Mouse (Mus musculus): Measurements from ENCODE around the gene Atp6v0e. TPM values are rescaled to one million over a fixed set of nuclear protein-coding genes. Genes with fewer than 3 reads are reported as not detected.

Atp6v0e gene
- 192 and 214 TPM in 2 replicates for polyA plus RNA-seq (2014; fragmentation: Nextera tagmentation; extraction: Ambion mirVana)

- Histone ChIP-seq H3K36me3 (ENCODE audit: control insufficient read depth, insufficient read depth, low read length) (no peaks in the 10 kb centered on the region), H3K4me1 (ENCODE audit: control insufficient read depth, insufficient read depth, low read length) (peaks cover 5% of the 10 kb centered on the region), H3K9me3 (ENCODE audit: control insufficient read depth, low read length) (no peaks in the 10 kb centered on the region), H3K27ac (ENCODE audit: low read depth, low read length) (no peak within 1 kb of the TSS), H3K27me3 (ENCODE audit: control insufficient read depth, insufficient read depth, low read length) (no peaks in the 10 kb centered on the region; the same call in 1 of the 2 replicates), H3K4me2 (replicated peaks; ENCODE audit: low read depth, low read length) (peak within 1 kb of the TSS; percentile 74), H3K9ac (ENCODE audit: low read depth, low read length) (peak within 1 kb of the TSS; percentile 68), H3K4me3 (ENCODE audit: low read length) (peak within 1 kb of the TSS; percentile 61)
- WGBS, result 2% methylated on average over 28 of the region's 28 CpGs
- peak; percentile 90 for ATAC-seq (ENCODE audit: low FRiP score, low TSS enrichment)
Observed at GRCm38 (mm10) chr17:26662978-26663683, at the start of gene Atp6v0e. TSS of gene Atp6v0e (plus strand) at chr17:26663231.

GRCm38 (mm10) chr17:26614286-26614685 is 48.7 kb upstream of the Atp6v0e start:
- Histone ChIP-seq H3K27me3 (ENCODE audit: control insufficient read depth, insufficient read depth, low read length) (no peaks in the 10 kb centered on the region), H3K4me3 (ENCODE audit: low read length) (no peak overlapping the region), H3K27ac (ENCODE audit: low read depth, low read length) (no peak overlapping the region), H3K36me3 (ENCODE audit: control insufficient read depth, insufficient read depth, low read length) (peaks cover 61% of the 10 kb centered on the region), H3K9me3 (ENCODE audit: control insufficient read depth, low read length) (no peaks in the 10 kb centered on the region), H3K4me2 (replicated peaks; ENCODE audit: low read depth, low read length) (no peak overlapping the region), H3K9ac (ENCODE audit: low read depth, low read length) (no peak overlapping the region), H3K4me1 (ENCODE audit: control insufficient read depth, insufficient read depth, low read length) (no peaks in the 10 kb centered on the region)
- 82% methylated on average over 6 of the region's 6 CpGs for WGBS
- ATAC-seq (ENCODE audit: low FRiP score, low TSS enrichment), result no peak

- no peak overlapping the region for H3K4me3 ChIP-seq (ENCODE audit: low read length)
- H3K36me3 ChIP-seq (ENCODE audit: control insufficient read depth, insufficient read depth, low read length), result peaks cover 61% of the 10 kb centered on the region
- no peak overlapping the region for H3K9ac ChIP-seq (ENCODE audit: low read depth, low read length)
- H3K4me1 ChIP-seq (ENCODE audit: control insufficient read depth, insufficient read depth, low read length), result no peaks in the 10 kb centered on the region
- ATAC-seq (ENCODE audit: low FRiP score, low TSS enrichment), result no peak
- no peak overlapping the region for H3K4me2 ChIP-seq (replicated peaks; ENCODE audit: low read depth, low read length)
- WGBS, result 88% methylated on average over 9 of the region's 9 CpGs
- H3K9me3 ChIP-seq (ENCODE audit: control insufficient read depth, low read length), result no peaks in the 10 kb centered on the region
- no peak overlapping the region for H3K27ac ChIP-seq (ENCODE audit: low read depth, low read length)
- no peaks in the 10 kb centered on the region for H3K27me3 ChIP-seq (ENCODE audit: control insufficient read depth, insufficient read depth, low read length)
Observed at GRCm38 (mm10) chr17:26614708-26615486, 48.1 kb upstream of the Atp6v0e start.

- no peak overlapping the region for H3K9ac ChIP-seq (ENCODE audit: low read depth, low read length)
- WGBS, result 93% methylated on average over 2 of the region's 2 CpGs
- H3K9me3 ChIP-seq (ENCODE audit: control insufficient read depth, low read length), result no peaks in the 10 kb centered on the region
- no peak overlapping the region for H3K27ac ChIP-seq (ENCODE audit: low read depth, low read length)
- no peak overlapping the region for H3K4me2 ChIP-seq (replicated peaks; ENCODE audit: low read depth, low read length)
- 0 out of 2 replicates have a peak, but pooled peaks have one; percentile 57 for ATAC-seq (ENCODE audit: low FRiP score, low TSS enrichment)
- peaks cover 52% of the 10 kb centered on the region for H3K36me3 ChIP-seq (ENCODE audit: control insufficient read depth, insufficient read depth, low read length)
- no peaks in the 10 kb centered on the region for H3K27me3 ChIP-seq (ENCODE audit: control insufficient read depth, insufficient read depth, low read length)
- no peak overlapping the region for H3K4me3 ChIP-seq (ENCODE audit: low read length)
- H3K4me1 ChIP-seq (ENCODE audit: control insufficient read depth, insufficient read depth, low read length), result no peaks in the 10 kb centered on the region
Observed at GRCm38 (mm10) chr17:26616696-26617095, 46.3 kb upstream of the Atp6v0e start.

- Histone ChIP-seq H3K27me3 (ENCODE audit: control insufficient read depth, insufficient read depth, low read length) (no peaks in the 10 kb centered on the region), H3K9me3 (ENCODE audit: control insufficient read depth, low read length) (no peaks in the 10 kb centered on the region), H3K36me3 (ENCODE audit: control insufficient read depth, insufficient read depth, low read length) (peaks cover 52% of the 10 kb centered on the region), H3K4me3 (ENCODE audit: low read length) (no peak overlapping the region), H3K4me2 (replicated peaks; ENCODE audit: low read depth, low read length) (no peak overlapping the region), H3K9ac (ENCODE audit: low read depth, low read length) (no peak overlapping the region), H3K4me1 (ENCODE audit: control insufficient read depth, insufficient read depth, low read length) (no peaks in the 10 kb centered on the region), H3K27ac (ENCODE audit: low read depth, low read length) (no peak overlapping the region)
- no peak for ATAC-seq (ENCODE audit: low FRiP score, low TSS enrichment)
- WGBS, result 83% methylated on average over 5 of the region's 5 CpGs
Observed at GRCm38 (mm10) chr17:26618498-26618897, 44.5 kb upstream of the Atp6v0e start.

- H3K4me1 ChIP-seq (ENCODE audit: control insufficient read depth, insufficient read depth, low read length), result no peaks in the 10 kb centered on the region
- H3K9me3 ChIP-seq (ENCODE audit: control insufficient read depth, low read length), result no peaks in the 10 kb centered on the region
- no peak overlapping the region for H3K4me3 ChIP-seq (ENCODE audit: low read length)
- H3K36me3 ChIP-seq (ENCODE audit: control insufficient read depth, insufficient read depth, low read length), result peaks cover 50% of the 10 kb centered on the region
- no peaks in the 10 kb centered on the region for H3K27me3 ChIP-seq (ENCODE audit: control insufficient read depth, insufficient read depth, low read length)
- WGBS, result 89% methylated on average over 6 of the region's 6 CpGs
- no peak overlapping the region for H3K4me2 ChIP-seq (replicated peaks; ENCODE audit: low read depth, low read length)
- no peak for ATAC-seq (ENCODE audit: low FRiP score, low TSS enrichment)
- no peak overlapping the region for H3K9ac ChIP-seq (ENCODE audit: low read depth, low read length)
- H3K27ac ChIP-seq (ENCODE audit: low read depth, low read length), result no peak overlapping the region
Observed at GRCm38 (mm10) chr17:26619577-26619976, 43.5 kb upstream of the Atp6v0e start.

GRCm38 (mm10) chr17:26620292-26620691 is 42.7 kb upstream of the Atp6v0e start:
- Histone ChIP-seq H3K36me3 (ENCODE audit: control insufficient read depth, insufficient read depth, low read length) (peaks cover 50% of the 10 kb centered on the region), H3K4me2 (replicated peaks; ENCODE audit: low read depth, low read length) (no peak overlapping the region), H3K9ac (ENCODE audit: low read depth, low read length) (no peak overlapping the region), H3K27me3 (ENCODE audit: control insufficient read depth, insufficient read depth, low read length) (no peaks in the 10 kb centered on the region), H3K9me3 (ENCODE audit: control insufficient read depth, low read length) (no peaks in the 10 kb centered on the region), H3K27ac (ENCODE audit: low read depth, low read length) (no peak overlapping the region), H3K4me1 (ENCODE audit: control insufficient read depth, insufficient read depth, low read length) (no peaks in the 10 kb centered on the region), H3K4me3 (ENCODE audit: low read length) (no peak overlapping the region)
- WGBS, result 92% methylated on average over 6 of the region's 6 CpGs
- ATAC-seq (ENCODE audit: low FRiP score, low TSS enrichment), result no peak

GRCm38 (mm10) chr17:26620786-26621766 is 42.0 kb upstream of the Atp6v0e start:
- peak; percentile 68; the same call in 1 of the 2 replicates for ATAC-seq (ENCODE audit: low FRiP score, low TSS enrichment)
- Histone ChIP-seq H3K9ac (ENCODE audit: low read depth, low read length) (no peak overlapping the region), H3K36me3 (ENCODE audit: control insufficient read depth, insufficient read depth, low read length) (peaks cover 57% of the 10 kb centered on the region), H3K4me1 (ENCODE audit: control insufficient read depth, insufficient read depth, low read length) (no peaks in the 10 kb centered on the region), H3K4me3 (ENCODE audit: low read length) (no peak overlapping the region), H3K4me2 (replicated peaks; ENCODE audit: low read depth, low read length) (no peak overlapping the region), H3K27me3 (ENCODE audit: control insufficient read depth, insufficient read depth, low read length) (no peaks in the 10 kb centered on the region), H3K9me3 (ENCODE audit: control insufficient read depth, low read length) (no peaks in the 10 kb centered on the region), H3K27ac (ENCODE audit: low read depth, low read length) (peak overlapping the region; percentile 32; the same call in 1 of the 2 replicates)
- WGBS, result 63% methylated on average over 17 of the region's 17 CpGs

All from kidney, embryonic 14.5 days (tissue).